11 mouse cellular contexts compared by ENCODE assay signal in genomic region chr15:94213393-94213792, GRCm38 (mm10).
DNase-seq lines count a peak whose midpoint lies in the region; ATAC-seq and TF ChIP-seq lines count a peak whose summit lies in the region.
"Had no signal": no experiment of that assay in that cellular context is flagged by ENCODE, and none has a peak within 500 bp of the region (broad histone marks: within the 10 kb centered on the region; RNA-seq: fewer than 3 reads in every experiment).

No protein-coding gene starts in this region.

- H3K9ac ChIP-seq in heart, postnatal 0 days (replicated peaks; ENCODE audit: low read depth, low read length) = no peak overlapping the region
- no peak overlapping the region for H3K9ac ChIP-seq in midbrain, embryonic 14.5 days (replicated peaks; ENCODE audit: low read length)

- no peaks in the 10 kb centered on the region for H3K27me3 ChIP-seq in heart, postnatal 0 days (ENCODE audit: control insufficient read depth, insufficient read depth, low read length)
- no peaks in the 10 kb centered on the region for H3K27me3 ChIP-seq in midbrain, embryonic 14.5 days (ENCODE audit: control insufficient read depth, insufficient read depth, low read length)
- H3K27me3 ChIP-seq in midbrain, embryonic 10.5 days (ENCODE audit: low read depth, poor library complexity, severe bottlenecking) = no peaks in the 10 kb centered on the region
- H3K27me3 ChIP-seq in thymus, adult 2 months (ENCODE audit: control insufficient read depth, insufficient read depth, low read length) = no peaks in the 10 kb centered on the region
- H3K27me3 ChIP-seq: megakaryocyte, embryonic 14.5 days had no signal

- peak; percentile 85 for DNase-seq in heart, postnatal 0 days (ENCODE audit: low spot score)
- DNase-seq in heart, adult 11 months = no peak
- peak; percentile 80 for DNase-seq in midbrain, embryonic 14.5 days
- DNase-seq in midbrain, embryonic 10.5 days (ENCODE audit: low spot score) = no peak
- peak; percentile 74 for DNase-seq in embryo, embryonic 10.5 days (ENCODE audit: low spot score)
- no peak for DNase-seq in heart, postnatal 25 days (ENCODE audit: low spot score)
- no peak for DNase-seq in thymus, adult 2 months
- DNase-seq: kidney, adult 18-20 months had no signal

- intact Hi-C loops in heart, postnatal 25 days (cut with DNase I) = loop anchor here (5.0 to 10.0 kb wide), 4 partner anchors 636 to 946 kb away; no protein-coding TSS in a partner anchor

- TF ChIP-seq CTCF in heart, postnatal 0 days (IDR thresholded peaks at IDR 0.05; ENCODE audit: low read depth) = peak; percentile 78
- TF ChIP-seq CTCF in thymus, adult 2 months (IDR thresholded peaks at IDR 0.05; ENCODE audit: borderline replicate concordance, control insufficient read depth, extremely low read depth, insufficient read depth, low read length, poor library complexity) = no peak

- no peaks in the 10 kb centered on the region for H3K4me1 ChIP-seq in heart, postnatal 0 days (ENCODE audit: control insufficient read depth, insufficient read depth)
- no peaks in the 10 kb centered on the region; the same call in 1 of the 2 replicates for H3K4me1 ChIP-seq in midbrain, embryonic 14.5 days (ENCODE audit: control insufficient read depth, insufficient read depth, low read length)
- H3K4me1 ChIP-seq in midbrain, embryonic 10.5 days = no peaks in the 10 kb centered on the region
- H3K4me1 ChIP-seq in thymus, adult 2 months (replicated peaks; ENCODE audit: control insufficient read depth, insufficient read depth, low read length) = peaks cover 2% of the 10 kb centered on the region; the same call in 1 of the 2 replicates

- no peak overlapping the region for H3K27ac ChIP-seq in heart, postnatal 0 days (ENCODE audit: low read depth)
- H3K27ac ChIP-seq in midbrain, embryonic 14.5 days (replicated peaks; ENCODE audit: low read depth, low read length) = no peak overlapping the region
- H3K27ac ChIP-seq in midbrain, embryonic 10.5 days (replicated peaks) = no peak overlapping the region
- no peak overlapping the region for H3K27ac ChIP-seq in thymus, adult 2 months (ENCODE audit: control insufficient read depth, insufficient read depth, low read length)

- H3K4me3 ChIP-seq in heart, postnatal 0 days (ENCODE audit: low read depth, low read length) = no peak overlapping the region
- H3K4me3 ChIP-seq in midbrain, embryonic 14.5 days (replicated peaks; ENCODE audit: low read depth, low read length) = no peak overlapping the region
- H3K4me3 ChIP-seq in midbrain, embryonic 10.5 days = no peak overlapping the region
- no peak overlapping the region for H3K4me3 ChIP-seq in thymus, adult 2 months (ENCODE audit: control insufficient read depth, insufficient read depth, low read length)
- H3K4me3 ChIP-seq: megakaryocyte, embryonic 14.5 days had no signal

- no peak for ATAC-seq in heart, postnatal 0 days (ENCODE audit: insufficient read depth, low read depth)
- no peak for ATAC-seq in midbrain, embryonic 14.5 days (ENCODE audit: low FRiP score, low TSS enrichment)
- ATAC-seq in erythroid progenitor cell, adult 5-6 weeks (replicated peaks; ENCODE audit: low FRiP score, poor library complexity, severe bottlenecking) = no peak

- peaks cover 5% of the 10 kb centered on the region for H3K9me3 ChIP-seq in heart, postnatal 0 days (replicated peaks; ENCODE audit: control insufficient read depth, low read length)
- 0 out of 2 replicates have a peak, but pooled peaks cover 4% of the 10 kb centered on the region for H3K9me3 ChIP-seq in midbrain, embryonic 14.5 days (ENCODE audit: control insufficient read depth, low read length)
- no peaks in the 10 kb centered on the region for H3K9me3 ChIP-seq in midbrain, embryonic 10.5 days (replicated peaks)

- no peaks in the 10 kb centered on the region for H3K36me3 ChIP-seq in heart, postnatal 0 days (replicated peaks; ENCODE audit: control insufficient read depth, insufficient read depth, low read length)
- no peaks in the 10 kb centered on the region for H3K36me3 ChIP-seq in midbrain, embryonic 14.5 days (ENCODE audit: control insufficient read depth, insufficient read depth, low read length)
- H3K36me3 ChIP-seq in midbrain, embryonic 10.5 days = no peaks in the 10 kb centered on the region
- no peaks in the 10 kb centered on the region for H3K36me3 ChIP-seq in thymus, adult 2 months (ENCODE audit: control insufficient read depth, insufficient read depth, low read length)
- H3K36me3 ChIP-seq: G1E had no signal

- no peak for TF ChIP-seq EP300 in heart, postnatal 0 days (IDR thresholded peaks at IDR 0.05; ENCODE audit: low read depth)

- 32% methylated on average over 4 of the region's 4 CpGs for WGBS in heart, postnatal 0 days
- 39% methylated on average over 4 of the region's 4 CpGs for WGBS in midbrain, embryonic 14.5 days
- 47% methylated on average over 4 of the region's 4 CpGs for WGBS in midbrain, embryonic 10.5 days
- 19% methylated on average over 4 of the region's 4 CpGs for WGBS in thymus, adult 2 months

- TF ChIP-seq POLR2A in thymus, adult 2 months (IDR thresholded peaks at IDR 0.05; ENCODE audit: control insufficient read depth, extremely low read depth, insufficient read depth, low read length, poor library complexity) = no peak

- no peak overlapping the region for H3K4me2 ChIP-seq in heart, postnatal 0 days (ENCODE audit: low read depth, low read length)
- H3K4me2 ChIP-seq in midbrain, embryonic 14.5 days (ENCODE audit: low read length) = no peak overlapping the region

Comparison
In these comparisons a context has a peak if more than half of its experiments do, and no peak if none do; other contexts are left out.
1. DNase-seq: peak in heart, postnatal 0 days (single experiment), midbrain, embryonic 14.5 days (single experiment) and embryo, embryonic 10.5 days (single experiment); none in heart, adult 11 months (single experiment), midbrain, embryonic 10.5 days (single experiment), heart, postnatal 25 days (single experiment) and thymus, adult 2 months (single experiment).